Mouse (Mus musculus) forebrain, embryonic 13.5 days (tissue): ENCODE measurements around the gene Gm10670. TPM values are rescaled to one million over a fixed set of nuclear protein-coding genes. Genes with fewer than 3 reads are reported as not detected.
"Not testable (repeated sequence)": the region's sequence is repeated elsewhere in the genome, so short reads cannot be mapped to it uniquely, and the experiment has no call there.

Source experiments
- ATAC-seq: fragments of 200-750 bp; cut with Nextera tagmentation; 2 replicates; pipeline ENCODE4 v1.8.0; 2017
- H3K27ac ChIP-seq: fragments of 300-500 bp; sonication (generic); 2 replicates; pipeline ENCODE4 v1.5.1; 2015; ENCODE audit warnings: inconsistent platforms, mild to moderate bottlenecking, moderate library complexity
- H3K27me3 ChIP-seq: fragments of 300-500 bp; sonication (generic); 2 replicates; pipeline ENCODE4 v1.6.1; 2015; ENCODE audit warnings: mild to moderate bottlenecking, inconsistent platforms
- H3K36me3 ChIP-seq: fragments of 300-500 bp; sonication (generic); 2 replicates; pipeline ENCODE4 v1.6.1; 2015; ENCODE audit warnings: mild to moderate bottlenecking, inconsistent platforms; ENCODE audit not compliant: poor library complexity, severe bottlenecking
- H3K4me1 ChIP-seq: fragments of 300-500 bp; sonication (generic); 2 replicates; pipeline ENCODE4 v1.6.1; 2015; ENCODE audit warnings: inconsistent platforms
- H3K4me2 ChIP-seq: fragments of 300-500 bp; sonication (generic); 2 replicates; pipeline ENCODE4 v1.6.1; 2015; ENCODE audit warnings: inconsistent platforms, mild to moderate bottlenecking, moderate library complexity
- H3K4me3 ChIP-seq: fragments of 300-500 bp; sonication (generic); 2 replicates; pipeline ENCODE4 v1.5.1; 2015; ENCODE audit warnings: mild to moderate bottlenecking, inconsistent platforms
- H3K9ac ChIP-seq: fragments of 300-500 bp; sonication (generic); 2 replicates; pipeline ENCODE4 v1.6.1; 2015; ENCODE audit warnings: mild to moderate bottlenecking, inconsistent platforms
- H3K9me3 ChIP-seq: fragments of 300-500 bp; sonication (generic); replicated peaks from 2 replicates; pipeline ENCODE4 v1.6.1; 2016; ENCODE audit warnings: inconsistent platforms
- whole genome bisulfite sequencing: fragments of 180-500 bp; shearing (Covaris S2); methylation state at CpG from one replicate; pipeline ENCODE4 v1.1.7; 2015; 5-methylcytosine and 5-hydroxymethylcytosine counted together
- polyA plus RNA-seq: library from polyadenylated mRNA; unstranded; fragments of >200 nt; fragmentation: Nextera tagmentation; extraction: Ambion mirVana; gene quantifications from 2 replicates; pipeline ENCODE4 v1.2.1, GENCODE M21; 2015

The Gm10670 gene
- polyA plus RNA-seq, result not detected in 2 replicates

DNA sequence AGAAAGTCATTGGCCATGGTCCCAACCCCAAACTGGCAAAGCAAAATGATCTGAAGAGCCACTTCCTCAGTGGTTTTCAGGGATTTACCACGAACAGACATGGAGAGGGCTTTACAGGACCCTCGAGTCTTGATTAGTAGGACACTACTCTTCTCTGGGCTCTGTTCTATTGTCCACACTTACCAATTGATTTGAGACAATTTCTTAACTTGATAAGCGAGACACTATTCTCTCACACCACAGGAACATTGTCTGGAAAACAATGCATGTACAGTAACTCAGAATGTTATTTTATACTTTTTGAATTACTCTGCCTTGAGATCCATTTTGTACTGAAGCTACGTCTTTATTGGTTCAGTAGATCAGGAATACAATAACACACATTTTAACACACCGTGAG, at the start of gene Gm10670:
TSS of gene Gm10670 (minus strand) at position 101 of the 400 bp plus-strand sequence.
- H3K4me1 ChIP-seq, H3K4me2 ChIP-seq, H3K4me3 ChIP-seq, ATAC-seq, H3K9me3 ChIP-seq, H3K9ac ChIP-seq, H3K27ac ChIP-seq, H3K36me3 ChIP-seq, H3K27me3 ChIP-seq: not testable (repeated sequence)
- no CpG with 5 or more reads among the region's 5 CpGs for WGBS

DNA sequence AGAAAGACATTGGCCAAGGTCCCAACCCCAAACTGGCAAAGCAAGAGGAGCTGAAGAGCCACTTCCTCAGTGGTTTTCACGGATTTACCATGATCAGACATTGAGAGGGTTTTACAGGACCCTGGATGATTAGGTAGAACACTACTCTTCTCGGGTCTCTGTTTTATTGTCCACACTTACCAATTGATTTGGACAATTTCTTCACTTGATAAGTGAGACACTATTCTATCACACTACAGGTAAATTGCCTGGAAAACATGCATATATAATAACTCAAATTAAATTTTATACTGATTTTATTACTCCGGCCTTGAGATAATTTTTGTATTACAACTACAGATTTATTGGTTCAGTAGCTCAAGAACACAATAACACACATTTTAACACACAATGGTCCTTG, 35.7 kb upstream of the Gm10670 start, which contains the start of gene Vmn1r103:
TSS of gene Vmn1r103 (minus strand) at position 101 of the 400 bp plus-strand sequence.
- H3K27me3 ChIP-seq, H3K27ac ChIP-seq, H3K4me3 ChIP-seq, H3K9ac ChIP-seq, H3K36me3 ChIP-seq, H3K4me2 ChIP-seq, ATAC-seq, H3K9me3 ChIP-seq, H3K4me1 ChIP-seq: not testable (repeated sequence)
- WGBS, result 40% methylated on average over 1 of the region's 3 CpGs

DNA sequence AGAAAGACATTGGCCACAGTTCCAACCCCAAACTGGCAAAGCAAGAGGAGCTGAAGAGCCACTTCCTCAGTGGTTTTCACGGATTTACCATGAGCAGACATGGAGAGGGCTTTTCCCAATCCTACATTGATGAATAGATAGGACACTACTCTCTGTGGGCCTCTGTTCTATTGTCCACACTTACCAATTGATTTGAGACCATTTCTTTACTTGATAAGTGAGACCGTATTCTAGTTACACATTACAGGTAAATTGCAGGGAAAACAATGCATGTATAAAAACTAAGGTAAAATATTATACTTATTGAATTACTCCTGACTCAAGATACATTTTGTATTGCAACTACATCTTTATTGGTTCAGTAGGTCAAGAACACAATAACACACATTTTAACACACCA, 32.2 kb downstream of the Gm10670 start, which contains the start of gene Vmn1r101:
TSS of gene Vmn1r101 (minus strand) at position 101 of the 400 bp plus-strand sequence.
- H3K36me3 ChIP-seq, H3K4me2 ChIP-seq, H3K4me1 ChIP-seq, H3K27me3 ChIP-seq, ATAC-seq, H3K9me3 ChIP-seq, H3K4me3 ChIP-seq, H3K9ac ChIP-seq, H3K27ac ChIP-seq: not testable (repeated sequence)
- WGBS, result no CpG with 5 or more reads among the region's 2 CpGs

Other genes starting within 250 kb of the Gm10670 start
- gene Gm4498, start 241.1 kb downstream of the Gm10670 start, polyA plus RNA-seq, result not detected in 2 replicates
- gene Gm5890, start 212.1 kb downstream of the Gm10670 start, polyA plus RNA-seq, result not detected in 2 replicates
- not detected in 2 replicates for gene Gm4133, start 140.9 kb downstream of the Gm10670 start, polyA plus RNA-seq
- gene Gm5728, start 99.5 kb downstream of the Gm10670 start, polyA plus RNA-seq, result not detected in 2 replicates
- gene Vmn1r100, start 57.0 kb downstream of the Gm10670 start, polyA plus RNA-seq, result not detected in 2 replicates
- gene Vmn1r101, start 32.3 kb downstream of the Gm10670 start, polyA plus RNA-seq, result not detected in 2 replicates
- gene Vmn1r103, start 35.6 kb upstream of the Gm10670 start, polyA plus RNA-seq, result not detected in 2 replicates
- gene Vmn1r104, start 58.9 kb upstream of the Gm10670 start, polyA plus RNA-seq, result not detected in 2 replicates
- not detected in 2 replicates for gene Gm5726, start 70.8 kb upstream of the Gm10670 start, polyA plus RNA-seq
- not detected in 2 replicates for gene Gm4141, start 101.3 kb upstream of the Gm10670 start, polyA plus RNA-seq
- gene Gm4513, start 124.1 kb upstream of the Gm10670 start, polyA plus RNA-seq, result not detected in 2 replicates
- gene Vmn1r107, start 194.0 kb upstream of the Gm10670 start, polyA plus RNA-seq, result not detected in 2 replicates
- not detected in 2 replicates for gene Vmn1r111, start 228.3 kb upstream of the Gm10670 start, polyA plus RNA-seq